In genomic region chr19:30901025-30901424, GRCm38 (mm10) we compare ENCODE assay signal across 15 mouse cellular contexts.
"Had no signal": no experiment of that assay in that cellular context is flagged by ENCODE, and none has a peak within 500 bp of the region (broad histone marks: within the 10 kb centered on the region; RNA-seq: fewer than 3 reads in every experiment).

No protein-coding gene starts in this region.

- H3K36me3 ChIP-seq: midbrain, embryonic 12.5 days; neural tube, embryonic 12.5 days; stomach, embryonic 15.5 days had no signal

- H3K9ac ChIP-seq: liver, embryonic 14.5 days; lung, embryonic 14.5 days; midbrain, embryonic 12.5 days; neural tube, embryonic 12.5 days; stomach, embryonic 15.5 days had no signal

- H3K27me3 ChIP-seq: midbrain, embryonic 12.5 days; neural tube, embryonic 12.5 days; stomach, embryonic 15.5 days had no signal

- H3K4me3 ChIP-seq: midbrain, embryonic 12.5 days; neural tube, embryonic 12.5 days; stomach, embryonic 15.5 days had no signal

- H3K4me2 ChIP-seq: lung, embryonic 14.5 days; midbrain, embryonic 12.5 days; neural tube, embryonic 12.5 days; stomach, embryonic 15.5 days had no signal

- H3K9me3 ChIP-seq: midbrain, embryonic 12.5 days; neural tube, embryonic 12.5 days; stomach, embryonic 15.5 days had no signal

- H3K4me1 ChIP-seq: midbrain, embryonic 12.5 days; neural tube, embryonic 12.5 days; stomach, embryonic 15.5 days had no signal

- ATAC-seq: midbrain, embryonic 16.5 days had no signal

- DNase-seq: lung, adult 18-20 months; lung, embryonic 14.5 days; lung, postnatal 10 days; midbrain, embryonic 14.5 days; right cerebral cortex, postnatal 14 days; thymus, adult 2 months; thymus, postnatal 25 days; thymus, postnatal 4 days had no signal

- H3K27ac ChIP-seq: liver, embryonic 14.5 days; macrophage; midbrain, embryonic 12.5 days; neural tube, embryonic 12.5 days; stomach, embryonic 15.5 days; stomach, postnatal 0 days had no signal
